Mouse (Mus musculus): ENCODE data around the gene Prl4a1. TPM values are rescaled to one million over a fixed set of nuclear protein-coding genes. Genes with fewer than 3 reads are reported as not detected.
"Not testable (repeated sequence)": the region's sequence is repeated elsewhere in the genome, so short reads cannot be mapped to it uniquely, and the experiment has no call there.

Gene Prl4a1
- not detected in 2 replicates for polyA plus RNA-seq (2014; fragmentation: Nextera tagmentation; extraction: Ambion mirVana)

- H3K9me3 ChIP-seq (ENCODE audit: control insufficient read depth, low read length), result no peaks in the 10 kb centered on the region
- no peaks in the 10 kb centered on the region for H3K27me3 ChIP-seq (replicated peaks; ENCODE audit: control insufficient read depth, insufficient read depth, low read length)
- H3K4me2 ChIP-seq (ENCODE audit: low read depth, low read length), result no peak within 1 kb of the TSS
- H3K4me3 ChIP-seq (ENCODE audit: low read depth, low read length), result no peak within 1 kb of the TSS
- no peak for ATAC-seq (ENCODE audit: low read depth)
- H3K4me1 ChIP-seq (ENCODE audit: control insufficient read depth, insufficient read depth, low read length), result no peaks in the 10 kb centered on the region
- H3K27ac ChIP-seq (replicated peaks; ENCODE audit: low read depth, low read length), result no peak within 1 kb of the TSS
- no peak for DNase-seq (ENCODE audit: low spot score)
- no peaks in the 10 kb centered on the region for H3K36me3 ChIP-seq (ENCODE audit: control insufficient read depth, insufficient read depth, low read length)
- H3K9ac ChIP-seq (ENCODE audit: low read depth, low read length), result no peak within 1 kb of the TSS
- 85% methylated on average over 3 of the region's 3 CpGs for WGBS
These were observed at the start of gene Prl4a1 for GRCm38 (mm10) chr13:28015912-28016311. Prl4a1 (plus strand) TSS chr13:28016212.

GRCm38 (mm10) chr13:27972931-27973330, 43.1 kb upstream of the Prl4a1 start:
- H3K36me3 ChIP-seq (ENCODE audit: control insufficient read depth, insufficient read depth, low read length), result no peaks in the 10 kb centered on the region
- no peak overlapping the region for H3K9ac ChIP-seq (ENCODE audit: low read depth, low read length)
- no peaks in the 10 kb centered on the region for H3K9me3 ChIP-seq (ENCODE audit: control insufficient read depth, low read length)
- DNase-seq (ENCODE audit: low spot score), result peak; percentile 13
- no peak overlapping the region for H3K27ac ChIP-seq (replicated peaks; ENCODE audit: low read depth, low read length)
- no peaks in the 10 kb centered on the region for H3K27me3 ChIP-seq (replicated peaks; ENCODE audit: control insufficient read depth, insufficient read depth, low read length)
- no peak for ATAC-seq (ENCODE audit: low read depth)
- 70% methylated on average over 1 of the region's 1 CpGs for WGBS
- no peak overlapping the region for H3K4me3 ChIP-seq (ENCODE audit: low read depth, low read length)
- H3K4me2 ChIP-seq (ENCODE audit: low read depth, low read length), result no peak overlapping the region
- no peaks in the 10 kb centered on the region for H3K4me1 ChIP-seq (ENCODE audit: control insufficient read depth, insufficient read depth, low read length)

GRCm38 (mm10) chr13:27974281-27974680, 41.7 kb upstream of the Prl4a1 start:
- H3K4me2 ChIP-seq (ENCODE audit: low read depth, low read length); H3K9ac ChIP-seq (ENCODE audit: low read depth, low read length); H3K4me3 ChIP-seq (ENCODE audit: low read depth, low read length); H3K27me3 ChIP-seq (replicated peaks; ENCODE audit: control insufficient read depth, insufficient read depth, low read length); H3K4me1 ChIP-seq (ENCODE audit: control insufficient read depth, insufficient read depth, low read length); ATAC-seq (ENCODE audit: low read depth); H3K9me3 ChIP-seq (ENCODE audit: control insufficient read depth, low read length); H3K36me3 ChIP-seq (ENCODE audit: control insufficient read depth, insufficient read depth, low read length); H3K27ac ChIP-seq (replicated peaks; ENCODE audit: low read depth, low read length); DNase-seq (ENCODE audit: low spot score): not testable (repeated sequence)
- 78% methylated on average over 2 of the region's 2 CpGs for WGBS

GRCm38 (mm10) chr13:27977646-27978045, 38.4 kb upstream of the Prl4a1 start:
- Histone ChIP-seq H3K36me3 (ENCODE audit: control insufficient read depth, insufficient read depth, low read length) (no peaks in the 10 kb centered on the region), H3K27ac (replicated peaks; ENCODE audit: low read depth, low read length) (no peak overlapping the region), H3K9ac (ENCODE audit: low read depth, low read length) (no peak overlapping the region), H3K4me3 (ENCODE audit: low read depth, low read length) (no peak overlapping the region), H3K9me3 (ENCODE audit: control insufficient read depth, low read length) (no peaks in the 10 kb centered on the region), H3K27me3 (replicated peaks; ENCODE audit: control insufficient read depth, insufficient read depth, low read length) (no peaks in the 10 kb centered on the region), H3K4me1 (ENCODE audit: control insufficient read depth, insufficient read depth, low read length) (no peaks in the 10 kb centered on the region), H3K4me2 (ENCODE audit: low read depth, low read length) (no peak overlapping the region)
- no peak for ATAC-seq (ENCODE audit: low read depth)
- no peak for DNase-seq (ENCODE audit: low spot score)
- 90% methylated on average over 2 of the region's 2 CpGs for WGBS

- H3K9ac ChIP-seq (ENCODE audit: low read depth, low read length); H3K27me3 ChIP-seq (replicated peaks; ENCODE audit: control insufficient read depth, insufficient read depth, low read length); H3K4me1 ChIP-seq (ENCODE audit: control insufficient read depth, insufficient read depth, low read length); H3K9me3 ChIP-seq (ENCODE audit: control insufficient read depth, low read length); H3K4me3 ChIP-seq (ENCODE audit: low read depth, low read length); ATAC-seq (ENCODE audit: low read depth); H3K4me2 ChIP-seq (ENCODE audit: low read depth, low read length); H3K27ac ChIP-seq (replicated peaks; ENCODE audit: low read depth, low read length); H3K36me3 ChIP-seq (ENCODE audit: control insufficient read depth, insufficient read depth, low read length); DNase-seq (ENCODE audit: low spot score): not testable (repeated sequence)
- WGBS, result 68% methylated on average over 3 of the region's 3 CpGs
These were observed 19.5 kb upstream of the Prl4a1 start for GRCm38 (mm10) chr13:27996557-27996956.

- Histone ChIP-seq H3K4me1 (ENCODE audit: control insufficient read depth, insufficient read depth, low read length) (no peaks in the 10 kb centered on the region), H3K4me3 (ENCODE audit: low read depth, low read length) (no peak overlapping the region), H3K9me3 (ENCODE audit: control insufficient read depth, low read length) (no peaks in the 10 kb centered on the region), H3K4me2 (ENCODE audit: low read depth, low read length) (no peak overlapping the region), H3K9ac (ENCODE audit: low read depth, low read length) (no peak overlapping the region), H3K27me3 (replicated peaks; ENCODE audit: control insufficient read depth, insufficient read depth, low read length) (no peaks in the 10 kb centered on the region), H3K36me3 (ENCODE audit: control insufficient read depth, insufficient read depth, low read length) (no peaks in the 10 kb centered on the region), H3K27ac (replicated peaks; ENCODE audit: low read depth, low read length) (no peak overlapping the region)
- DNase-seq (ENCODE audit: low spot score) (no peak), ATAC-seq (ENCODE audit: low read depth) (no peak)
These were observed 13.3 kb downstream of the Prl4a1 start for GRCm38 (mm10) chr13:28029330-28029729.

- Histone ChIP-seq H3K27me3 (replicated peaks; ENCODE audit: control insufficient read depth, insufficient read depth, low read length) (no peaks in the 10 kb centered on the region), H3K9me3 (ENCODE audit: control insufficient read depth, low read length) (no peaks in the 10 kb centered on the region), H3K9ac (ENCODE audit: low read depth, low read length) (no peak overlapping the region), H3K4me3 (ENCODE audit: low read depth, low read length) (no peak overlapping the region), H3K36me3 (ENCODE audit: control insufficient read depth, insufficient read depth, low read length) (no peaks in the 10 kb centered on the region), H3K4me2 (ENCODE audit: low read depth, low read length) (no peak overlapping the region), H3K27ac (replicated peaks; ENCODE audit: low read depth, low read length) (no peak overlapping the region), H3K4me1 (ENCODE audit: control insufficient read depth, insufficient read depth, low read length) (no peaks in the 10 kb centered on the region)
- DNase-seq (ENCODE audit: low spot score), result no peak
- no peak for ATAC-seq (ENCODE audit: low read depth)
- 90% methylated on average over 3 of the region's 3 CpGs for WGBS
These were observed 53.3 kb downstream of the Prl4a1 start for GRCm38 (mm10) chr13:28069315-28069714.

Other genes starting within 250 kb of the Prl4a1 start
- not detected in 2 replicates for gene Prl7c1, start 235.4 kb upstream of the Prl4a1 start, polyA plus RNA-seq (2014; fragmentation: Nextera tagmentation; extraction: Ambion mirVana)
- not detected in 2 replicates for gene Prl2a1, start 214.6 kb upstream of the Prl4a1 start, polyA plus RNA-seq (2014; fragmentation: Nextera tagmentation; extraction: Ambion mirVana)
- not detected in 2 replicates for gene Prl2c1, start 166.9 kb upstream of the Prl4a1 start, polyA plus RNA-seq (2014; fragmentation: Nextera tagmentation; extraction: Ambion mirVana)
- gene Prl5a1, start 126.3 kb downstream of the Prl4a1 start, polyA plus RNA-seq (2014; fragmentation: Nextera tagmentation; extraction: Ambion mirVana), result not detected in 2 replicates
- gene Gm11361, start 241.3 kb downstream of the Prl4a1 start, polyA plus RNA-seq (2014; fragmentation: Nextera tagmentation; extraction: Ambion mirVana), result 6.2 and 6.7 TPM in 2 replicates

Measured in embryonic facial prominence, embryonic 14.5 days (tissue).